Mouse (Mus musculus) spleen, postnatal 10 days (tissue): ENCODE results near the gene Myh6.

Experiments used
- DNase-seq, 2 experiments: peaks; one replicate each; pipeline ENCODE4 v3.0.0; 2021 to 2022; ENCODE audit warnings: low spot score in 2 of 2

Myh6 gene

GRCm38 (mm10) chr14:54892200-54892599 lies 74.5 kb downstream of the Myh6 start, which contains the start of gene Pabpn1:
Pabpn1 (plus strand) TSS chr14:54892500.
- no peak for DNase-seq
